Mouse (Mus musculus) liver, postnatal 0 days (tissue): Measurements from ENCODE around the gene Gemin8.

Source experiments
- CTCF ChIP-seq: sonication (generic); IDR thresholded peaks from 2 replicates; pipeline ENCODE4 v1.5.1; 2016; ENCODE audit warnings: antibody characterized with exemption, low read depth
- EP300 ChIP-seq: IDR thresholded peaks from 2 replicates; pipeline ENCODE4 v1.6.1; 2016; ENCODE audit warnings: antibody characterized with exemption, low read depth, mild to moderate bottlenecking

DNA sequence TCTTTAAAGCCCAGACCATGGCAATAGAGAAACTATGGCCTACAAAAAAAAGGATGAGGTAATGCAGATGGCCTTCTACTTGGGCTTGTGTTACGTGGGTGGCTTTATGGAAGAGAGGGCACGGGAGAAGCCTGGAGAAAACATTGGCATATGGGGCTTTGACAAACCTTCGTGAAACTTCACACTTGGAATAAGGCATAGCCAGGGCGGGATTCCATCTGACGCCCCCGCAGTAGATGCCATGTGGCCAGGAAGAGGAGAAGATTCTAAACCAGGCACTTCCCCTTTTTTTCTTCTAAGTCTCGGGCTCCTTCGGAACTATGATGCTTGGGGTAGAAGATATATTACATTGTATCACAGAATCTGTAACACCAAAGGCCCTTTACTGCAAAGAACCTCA, 46.5 kb downstream of the Gemin8 start:
- no peak for TF ChIP-seq CTCF
- no peak for TF ChIP-seq EP300
